Mouse (Mus musculus) embryonic facial prominence, embryonic 10.5 days (tissue): ENCODE measurements around the gene Bcap31. TPM values are rescaled to one million over a fixed set of nuclear protein-coding genes. Genes with fewer than 3 reads are reported as not detected.

Experiments
- DNase-seq: peaks from one replicate; pipeline ENCODE4 v3.0.0-alpha.2; 2017; ENCODE audit warnings: low spot score
- H3K27ac ChIP-seq: fragments of 300-500 bp; sonication (generic); replicated peaks from 2 replicates; pipeline ENCODE4 v1.5.1; 2016; ENCODE audit warnings: mild to moderate bottlenecking
- H3K27me3 ChIP-seq: fragments of 300-500 bp; sonication (generic); replicated peaks from 2 replicates; pipeline ENCODE4 v1.6.1; 2016; ENCODE audit warnings: low read depth, mild to moderate bottlenecking; ENCODE audit not compliant: poor library complexity, severe bottlenecking
- H3K36me3 ChIP-seq: fragments of 300-500 bp; sonication (generic); replicated peaks from 2 replicates; pipeline ENCODE4 v1.6.1; 2016; ENCODE audit warnings: mild to moderate bottlenecking, moderate library complexity
- H3K4me1 ChIP-seq: fragments of 300-500 bp; sonication (generic); 2 replicates; pipeline ENCODE4 v1.6.1; 2016
- H3K4me3 ChIP-seq: fragments of 300-500 bp; sonication (generic); 2 replicates; pipeline ENCODE4 v1.5.1; 2016; ENCODE audit warnings: mild to moderate bottlenecking, moderate library complexity
- H3K9me3 ChIP-seq: fragments of 300-500 bp; sonication (generic); 2 replicates; pipeline ENCODE4 v1.6.1; 2016; ENCODE audit warnings: mild to moderate bottlenecking
- WGBS: fragments of 180-500 bp; shearing (Covaris S2); methylation state at CpG from one replicate; pipeline ENCODE4 v1.1.7; 2016; 5-methylcytosine and 5-hydroxymethylcytosine counted together
- polyA plus RNA-seq: library from polyadenylated mRNA; unstranded; fragments of >200 nt; fragmentation: Nextera tagmentation; extraction: Ambion mirVana; gene quantifications from 2 replicates; pipeline ENCODE4 v1.2.1, GENCODE M21; 2016

Gene Bcap31
- polyA plus RNA-seq, 1 experiment from 2014 or later: 153 TPM

DNA sequence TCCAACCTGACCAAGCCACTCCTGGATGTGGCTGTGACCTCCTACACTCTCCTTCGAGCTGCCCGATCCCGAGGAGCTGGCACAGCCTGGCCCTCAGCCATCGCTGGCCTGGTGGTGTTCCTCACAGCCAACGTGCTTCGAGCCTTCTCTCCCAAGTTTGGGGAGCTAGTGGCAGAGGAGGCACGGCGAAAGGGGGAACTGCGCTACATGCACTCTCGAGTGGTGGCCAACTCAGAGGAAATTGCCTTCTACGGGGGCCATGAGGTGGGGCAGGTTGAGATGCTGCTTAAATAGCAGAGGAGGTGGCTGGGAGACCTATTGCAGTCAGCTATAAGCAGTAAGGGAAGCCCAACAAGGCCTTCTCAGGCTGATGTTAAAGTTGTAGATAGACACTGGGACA is 1.7 kb upstream of the Bcap31 start:
- peaks cover 37% of the 10 kb centered on the region for H3K4me1 ChIP-seq
- no peaks in the 10 kb centered on the region for H3K9me3 ChIP-seq
- peak overlapping the region; percentile 19; the same call in 1 of the 2 replicates for H3K4me3 ChIP-seq
- no peak for DNase-seq
- 73% methylated on average over 11 of the region's 11 CpGs for WGBS
- peaks cover 23% of the 10 kb centered on the region for H3K27me3 ChIP-seq
- H3K27ac ChIP-seq: peak overlapping the region; percentile 83; the same call in 1 of the 2 replicates
- H3K36me3 ChIP-seq: peaks cover 10% of the 10 kb centered on the region

DNA sequence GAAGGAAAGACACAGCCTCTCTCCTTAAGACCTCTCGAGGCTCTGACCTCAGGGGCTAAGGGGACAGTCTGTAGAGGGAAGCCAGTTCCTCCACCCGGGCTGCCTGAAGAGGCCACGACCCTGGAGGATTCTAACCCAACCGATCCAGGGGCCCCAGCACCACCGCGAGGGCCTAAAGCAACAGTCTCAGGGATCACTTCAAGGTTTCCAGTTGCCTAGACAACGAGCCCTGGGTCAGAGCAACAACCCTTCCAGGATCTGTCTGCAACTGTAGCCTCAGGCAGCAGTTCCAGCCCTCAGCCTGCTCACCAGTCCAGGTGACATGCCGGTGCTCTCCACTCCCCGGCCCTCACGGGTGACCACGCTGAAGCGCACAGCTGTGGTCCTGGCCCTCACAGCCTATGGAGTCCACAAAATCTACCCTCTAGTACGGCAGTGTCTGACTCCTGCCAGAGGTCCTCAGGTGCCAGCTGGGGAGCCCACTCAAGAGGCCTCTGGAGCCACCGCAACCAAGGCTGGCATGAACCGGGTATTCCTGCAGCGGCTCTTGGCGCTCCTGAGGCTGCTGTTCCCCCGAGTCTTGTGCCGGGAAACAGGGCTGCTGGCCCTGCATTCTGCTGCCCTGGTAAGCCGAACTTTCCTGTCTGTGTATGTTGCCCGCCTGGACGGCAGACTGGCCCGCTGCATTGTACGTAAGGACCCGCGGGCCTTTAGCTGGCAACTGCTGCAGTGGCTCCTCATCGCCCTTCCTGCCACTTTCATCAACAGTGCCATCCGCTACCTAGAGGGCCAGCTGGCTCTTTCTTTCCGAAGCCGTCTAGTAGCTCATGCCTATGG is 952 bp upstream of the Bcap31 start:
- WGBS: 34% methylated on average over 30 of the region's 30 CpGs
- Histone ChIP-seq H3K9me3 (no peaks in the 10 kb centered on the region), H3K27me3 (peaks cover 23% of the 10 kb centered on the region), H3K4me3 (peak overlapping the region; percentile 66), H3K27ac (peak overlapping the region; percentile 83), H3K4me1 (peaks cover 37% of the 10 kb centered on the region), H3K36me3 (peaks cover 17% of the 10 kb centered on the region)
- no peak for DNase-seq

DNA sequence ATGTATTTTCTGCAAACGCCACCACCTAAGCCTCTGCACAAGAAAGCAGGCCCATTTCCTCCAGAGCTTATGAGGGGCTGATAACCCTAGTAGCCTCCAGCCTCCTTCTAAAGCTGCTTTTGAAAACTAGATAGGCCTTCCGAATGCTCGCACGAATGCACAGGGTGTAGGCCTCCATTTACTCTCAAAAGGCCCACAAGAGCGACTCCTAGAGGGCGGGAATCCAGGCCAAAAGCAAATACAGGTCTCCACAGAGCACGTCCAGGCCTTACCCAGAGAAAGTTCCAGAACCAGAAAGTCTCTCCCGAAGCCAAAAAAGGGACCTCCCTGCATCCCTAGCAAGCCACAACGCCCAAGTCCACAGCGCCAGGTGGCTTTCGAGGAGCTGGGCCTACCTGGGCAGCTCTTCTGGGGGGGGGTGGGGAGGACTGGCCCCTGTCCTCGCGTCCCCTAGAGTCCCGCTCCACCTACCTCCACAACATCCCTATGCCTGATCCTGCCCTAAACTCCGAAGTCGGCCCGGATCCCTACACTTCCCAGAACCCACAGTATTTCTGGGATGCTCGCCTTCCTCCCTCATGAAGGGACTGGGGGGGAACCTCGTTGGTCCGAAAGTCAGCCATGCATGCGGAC is 383 bp downstream of the Bcap31 start:
- Histone ChIP-seq H3K27ac (peak overlapping the region; percentile 83), H3K4me1 (peaks cover 37% of the 10 kb centered on the region), H3K4me3 (peak overlapping the region; percentile 66), H3K27me3 (peaks cover 23% of the 10 kb centered on the region), H3K9me3 (no peaks in the 10 kb centered on the region), H3K36me3 (peaks cover 30% of the 10 kb centered on the region)
- peak; percentile 46 for DNase-seq
- 26% methylated on average over 21 of the region's 21 CpGs for WGBS

DNA sequence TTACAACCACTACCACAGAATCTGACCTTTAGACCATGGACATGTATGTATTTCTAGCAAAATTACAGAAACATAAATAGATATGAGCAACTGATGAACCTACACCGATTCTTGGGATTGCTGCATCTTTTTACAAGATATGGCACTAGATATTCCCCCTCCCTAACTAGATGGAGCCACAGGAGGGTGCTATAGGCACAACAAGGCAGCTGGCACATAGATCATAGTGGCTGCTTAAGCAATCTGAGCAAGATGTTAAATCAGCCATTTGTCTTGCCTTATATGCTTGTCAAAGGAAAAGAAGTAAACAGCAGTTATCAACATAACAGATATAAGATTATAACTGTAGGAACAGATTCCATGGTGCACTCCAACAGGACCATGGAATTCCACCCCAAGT is 15.5 kb downstream of the Bcap31 start:
- Histone ChIP-seq H3K4me1 (no peaks in the 10 kb centered on the region), H3K36me3 (peaks cover 61% of the 10 kb centered on the region), H3K4me3 (no peak overlapping the region), H3K27ac (no peak overlapping the region), H3K27me3 (0 out of 2 replicates have a peak, but pooled peaks cover 3% of the 10 kb centered on the region), H3K9me3 (no peaks in the 10 kb centered on the region)
- 90% methylated on average over 1 of the region's 1 CpGs for WGBS
- DNase-seq: no peak

DNA sequence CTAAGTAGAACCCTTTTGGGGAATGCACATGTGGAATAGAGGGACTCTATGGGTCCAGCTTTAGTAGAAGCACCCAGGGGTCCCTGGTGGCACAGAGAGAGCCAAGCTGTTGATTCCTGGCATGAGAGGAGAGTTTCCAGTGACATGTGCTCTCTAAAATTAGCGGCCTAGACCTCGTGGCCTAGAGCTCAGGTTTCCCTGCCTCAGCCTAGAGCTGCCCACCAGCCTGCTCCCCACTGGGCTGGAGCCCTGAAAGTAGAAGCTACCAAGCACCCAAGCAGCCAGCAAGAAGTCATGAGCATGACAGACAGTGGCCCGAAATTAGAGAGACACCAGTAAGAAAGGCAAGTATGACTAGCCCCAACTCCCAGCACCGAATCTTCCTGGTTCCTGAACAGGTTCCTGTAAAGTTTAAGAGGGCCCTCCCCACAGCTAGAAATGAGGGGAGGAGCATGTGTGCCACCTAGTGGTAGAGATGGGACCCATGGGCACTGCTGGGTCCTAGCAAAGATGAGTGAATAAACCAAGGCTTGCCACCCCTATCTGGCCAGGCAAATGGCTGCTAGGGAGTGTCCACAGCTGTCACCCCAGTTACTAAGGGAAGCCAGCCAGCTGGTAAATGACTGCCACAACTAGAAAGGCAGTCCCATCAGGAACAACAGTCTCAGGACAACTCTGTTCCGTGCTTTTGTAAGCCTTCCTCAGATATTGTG is 24.9 kb downstream of the Bcap31 start:
- Histone ChIP-seq H3K36me3 (peaks cover 86% of the 10 kb centered on the region), H3K4me3 (no peak overlapping the region), H3K27me3 (peaks cover 11% of the 10 kb centered on the region), H3K27ac (no peak overlapping the region), H3K4me1 (no peaks in the 10 kb centered on the region), H3K9me3 (no peaks in the 10 kb centered on the region)
- WGBS: 77% methylated on average over 5 of the region's 5 CpGs
- peak; percentile 18 for DNase-seq

DNA sequence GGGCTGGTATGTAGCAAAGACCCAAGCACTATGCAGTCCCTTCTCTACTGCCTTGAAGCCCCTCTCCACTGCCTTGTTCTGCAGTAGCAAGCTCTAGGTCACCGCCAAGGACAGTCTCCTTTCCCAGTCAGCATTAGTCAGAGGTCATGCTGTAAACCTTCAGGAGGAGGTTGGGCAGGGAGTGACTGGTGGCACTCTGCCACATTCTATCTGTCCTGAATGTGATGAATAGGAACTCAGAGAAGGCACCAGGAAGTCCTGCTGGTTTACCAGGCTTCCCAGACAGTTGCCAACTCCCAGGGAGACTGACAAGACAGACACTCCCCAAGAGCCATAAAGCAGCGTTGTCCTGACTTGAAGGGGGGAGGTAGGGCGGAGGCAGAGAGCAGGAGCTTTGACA is 30.3 kb downstream of the Bcap31 start:
- Histone ChIP-seq H3K27me3 (peaks cover 27% of the 10 kb centered on the region), H3K9me3 (no peaks in the 10 kb centered on the region), H3K27ac (no peak overlapping the region), H3K4me1 (no peaks in the 10 kb centered on the region), H3K36me3 (peaks cover 92% of the 10 kb centered on the region), H3K4me3 (no peak overlapping the region)
- 87% methylated on average over 3 of the region's 3 CpGs for WGBS
- DNase-seq: no peak

DNA sequence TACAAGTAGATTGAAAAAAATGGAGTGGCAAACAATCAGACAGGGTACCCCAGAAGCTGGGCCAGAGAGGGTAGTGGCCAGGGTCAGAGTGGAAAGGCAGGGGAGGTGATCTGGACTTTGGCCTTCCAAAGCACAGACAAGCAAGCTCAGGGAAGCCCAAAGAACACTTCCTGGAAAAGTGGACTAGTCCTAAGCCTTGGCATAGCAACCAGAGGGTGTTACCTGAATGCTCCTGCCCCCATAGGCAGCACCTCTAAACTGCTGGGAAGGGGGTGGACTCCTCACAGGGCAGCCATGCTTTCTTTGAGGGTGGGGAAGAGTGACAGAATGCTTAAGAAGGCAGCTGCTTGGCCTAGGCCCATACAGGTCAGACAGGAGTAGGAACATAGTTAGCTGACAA is 31.0 kb downstream of the Bcap31 start:
- Histone ChIP-seq H3K4me1 (no peaks in the 10 kb centered on the region), H3K27ac (no peak overlapping the region), H3K36me3 (peaks cover 95% of the 10 kb centered on the region), H3K4me3 (no peak overlapping the region), H3K9me3 (no peaks in the 10 kb centered on the region), H3K27me3 (peaks cover 32% of the 10 kb centered on the region)
- no peak for DNase-seq

DNA sequence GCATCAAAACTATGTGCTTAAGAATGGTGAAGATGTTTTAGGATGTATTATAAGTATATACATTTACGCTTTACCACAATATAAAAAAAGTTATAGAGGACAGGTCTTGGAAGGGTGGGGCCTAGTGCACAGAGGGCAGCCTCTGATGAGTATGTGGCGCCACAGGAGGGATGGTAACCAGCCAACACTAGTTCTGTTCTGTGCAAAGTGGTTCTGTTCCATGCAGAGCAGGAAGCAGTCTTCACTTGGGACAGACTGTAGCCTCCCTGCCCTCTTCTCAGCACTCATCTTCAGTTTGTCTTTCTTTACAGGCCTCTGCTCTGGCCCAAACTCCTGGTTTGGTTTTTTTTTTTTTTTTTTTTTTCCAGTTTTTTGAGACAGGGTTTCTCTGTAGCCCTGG is 31.8 kb downstream of the Bcap31 start:
- Histone ChIP-seq H3K9me3 (no peaks in the 10 kb centered on the region), H3K27me3 (peaks cover 31% of the 10 kb centered on the region), H3K4me1 (no peaks in the 10 kb centered on the region), H3K27ac (no peak overlapping the region), H3K36me3 (peaks cover 95% of the 10 kb centered on the region), H3K4me3 (no peak overlapping the region)
- WGBS: 84% methylated on average over 2 of the region's 2 CpGs
- no peak for DNase-seq

DNA sequence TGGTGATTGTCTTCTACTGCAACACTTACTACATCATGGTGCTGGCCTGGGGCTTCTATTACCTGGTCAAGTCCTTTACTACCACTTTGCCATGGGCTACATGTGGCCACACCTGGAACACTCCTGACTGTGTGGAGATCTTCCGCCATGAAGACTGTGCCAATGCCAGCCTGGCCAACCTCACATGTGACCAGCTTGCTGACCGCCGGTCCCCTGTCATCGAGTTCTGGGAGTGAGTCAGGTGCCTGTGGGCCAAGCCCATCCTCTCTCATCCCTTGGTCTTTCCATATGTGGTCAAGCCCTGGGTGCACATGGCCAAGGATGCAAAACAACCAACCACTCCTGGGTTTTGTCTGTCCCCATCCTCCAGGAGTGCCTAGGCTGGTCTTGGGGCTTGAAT is 39.3 kb downstream of the Bcap31 start:
- no peak for DNase-seq
- Histone ChIP-seq H3K36me3 (peaks cover 60% of the 10 kb centered on the region), H3K4me1 (peaks cover 22% of the 10 kb centered on the region), H3K9me3 (peaks cover 6% of the 10 kb centered on the region; the same call in 1 of the 2 replicates), H3K27me3 (peaks cover 45% of the 10 kb centered on the region), H3K27ac (no peak overlapping the region), H3K4me3 (no peak overlapping the region)
- 96% methylated on average over 4 of the region's 4 CpGs for WGBS

DNA sequence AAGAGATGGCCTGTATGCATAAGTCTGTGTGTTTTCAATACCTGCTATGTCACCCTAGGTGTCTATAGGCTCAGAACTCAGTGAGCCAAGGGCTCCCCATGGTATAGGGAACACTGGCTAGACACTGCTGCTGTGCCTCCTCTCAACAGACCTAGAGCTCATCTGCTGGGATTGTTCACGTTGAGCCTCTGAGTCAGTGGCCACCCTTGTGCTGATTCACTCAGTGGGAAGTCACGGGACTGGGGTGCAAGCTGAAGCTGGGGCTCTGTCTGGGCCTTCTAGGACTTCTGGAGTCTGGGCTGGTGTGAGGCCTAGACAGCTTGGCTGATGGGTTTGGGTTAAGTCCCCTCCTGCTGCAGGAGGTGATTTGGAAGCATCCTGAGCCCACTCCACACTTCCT is 40.7 kb downstream of the Bcap31 start:
- H3K4me3 ChIP-seq: peak overlapping the region; percentile 72
- H3K9me3 ChIP-seq: peaks cover 6% of the 10 kb centered on the region; the same call in 1 of the 2 replicates
- peaks cover 22% of the 10 kb centered on the region for H3K4me1 ChIP-seq
- peaks cover 35% of the 10 kb centered on the region for H3K27me3 ChIP-seq
- H3K36me3 ChIP-seq: peaks cover 47% of the 10 kb centered on the region
- DNase-seq: no peak
- no peak overlapping the region for H3K27ac ChIP-seq
- WGBS: 78% methylated on average over 2 of the region's 2 CpGs

DNA sequence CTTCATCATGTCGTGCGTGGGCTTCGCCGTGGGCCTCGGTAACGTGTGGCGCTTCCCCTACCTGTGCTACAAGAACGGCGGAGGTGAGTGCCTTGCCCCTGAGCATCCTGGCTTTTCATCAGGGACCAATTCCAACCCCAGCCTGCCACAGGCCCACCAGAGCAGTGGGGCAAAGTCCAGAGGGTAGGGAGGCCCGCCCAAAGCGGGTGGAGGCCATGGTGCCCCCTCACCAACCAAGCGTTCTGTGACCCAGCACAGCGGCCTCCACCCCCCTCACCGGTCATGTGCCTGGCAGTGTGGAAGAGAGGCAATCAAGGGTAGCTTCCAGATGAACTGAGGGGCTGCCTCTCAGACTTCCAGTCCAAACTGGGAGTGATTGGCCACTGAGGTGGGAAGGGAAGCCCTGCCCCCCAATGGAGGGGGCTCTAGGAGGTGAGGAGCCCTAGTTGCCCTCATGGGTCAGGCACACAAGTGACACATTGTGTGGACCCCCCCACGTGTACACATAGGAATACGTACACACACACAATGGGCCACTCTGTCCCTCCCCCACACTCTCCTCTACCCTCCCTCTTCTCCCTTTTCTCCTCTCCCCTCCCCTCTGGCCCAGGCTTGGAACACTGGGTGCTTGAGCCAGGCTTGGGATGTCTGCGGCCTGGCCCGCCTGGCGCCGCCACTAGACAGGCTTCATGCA is 41.9 kb downstream of the Bcap31 start:
- H3K9me3 ChIP-seq: peaks cover 6% of the 10 kb centered on the region; the same call in 1 of the 2 replicates
- peaks cover 36% of the 10 kb centered on the region for H3K36me3 ChIP-seq
- peak overlapping the region; percentile 87 for H3K27ac ChIP-seq
- H3K4me1 ChIP-seq: peaks cover 22% of the 10 kb centered on the region
- DNase-seq: peak; percentile 40
- H3K27me3 ChIP-seq: peaks cover 27% of the 10 kb centered on the region
- 25% methylated on average over 20 of the region's 20 CpGs for WGBS
- H3K4me3 ChIP-seq: peak overlapping the region; percentile 72

DNA sequence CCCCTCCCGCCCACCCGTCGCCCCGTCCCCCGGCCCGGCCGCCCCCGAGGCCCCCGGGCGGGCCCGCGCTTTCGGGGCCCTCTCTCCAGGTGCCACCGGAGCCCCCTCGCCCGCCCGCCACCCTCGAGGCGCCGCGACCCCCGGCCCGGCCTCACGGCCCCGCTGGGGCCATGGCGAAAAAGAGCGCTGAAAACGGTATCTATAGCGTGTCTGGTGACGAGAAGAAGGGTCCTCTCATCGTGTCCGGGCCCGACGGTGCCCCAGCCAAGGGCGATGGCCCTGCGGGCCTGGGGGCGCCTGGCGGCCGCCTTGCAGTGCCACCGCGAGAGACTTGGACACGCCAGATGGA is 42.4 kb downstream of the Bcap31 start:
- H3K27ac ChIP-seq: peak overlapping the region; percentile 87
- peak; percentile 29 for DNase-seq
- WGBS: 16% methylated on average over 41 of the region's 42 CpGs
- peaks cover 28% of the 10 kb centered on the region for H3K27me3 ChIP-seq
- peaks cover 22% of the 10 kb centered on the region for H3K4me1 ChIP-seq
- peaks cover 30% of the 10 kb centered on the region for H3K36me3 ChIP-seq
- peaks cover 6% of the 10 kb centered on the region; the same call in 1 of the 2 replicates for H3K9me3 ChIP-seq
- peak overlapping the region; percentile 72 for H3K4me3 ChIP-seq
